Mouse (Mus musculus) CH12.LX (cell line): ENCODE results near the gene Maz. TPM values are rescaled to one million over a fixed set of nuclear protein-coding genes. Genes with fewer than 3 reads are reported as not detected.

Source experiments
- DNase-seq: peaks from one replicate; pipeline ENCODE4 v3.0.0-alpha.2; 2013; ENCODE audit errors: extremely low read depth
- H3K27ac ChIP-seq: 2 replicates; pipeline ENCODE4 v1.5.1; 2012; ENCODE audit warnings: low read depth, mild to moderate bottlenecking, control low read depth, moderate library complexity; ENCODE audit not compliant: insufficient read depth
- H3K27me3 ChIP-seq: replicated peaks from 2 replicates; pipeline ENCODE3; 2012; ENCODE audit warnings: inconsistent platforms
- H3K36me3 ChIP-seq, 2 experiments: replicated peaks in 1 of 2; 2 replicates each; pipeline versions ENCODE3 to v1.6.1; 2012; ENCODE audit warnings: inconsistent platforms in 1 of 2, low read length in 1 of 2, mild to moderate bottlenecking in 1 of 2, mixed read lengths in 1 of 2, moderate library complexity in 1 of 2; ENCODE audit not compliant: control insufficient read depth in 1 of 2, insufficient read depth in 1 of 2
- H3K4me1 ChIP-seq, 2 experiments: 2 replicates each; pipeline ENCODE4 v1.6.1; 2012; ENCODE audit warnings: inconsistent platforms in 1 of 2, moderate library complexity in 1 of 2; ENCODE audit not compliant: insufficient read depth in 2 of 2, control insufficient read depth in 1 of 2
- H3K4me2 ChIP-seq: 2 replicates; pipeline ENCODE4 v1.6.1; 2012; ENCODE audit warnings: low read depth, mild to moderate bottlenecking, control low read depth; ENCODE audit not compliant: poor library complexity, insufficient read depth, severe bottlenecking
- H3K4me3 ChIP-seq, 3 experiments: fragments of 150-350 bp in 1 of 3; sonication (generic) in 1 of 3; replicated peaks in 1 of 3; 2 replicates each; pipeline versions ENCODE3 to v1.5.1; 2011 to 2012; ENCODE audit warnings: low read depth in 2 of 3, low read length in 2 of 3, mild to moderate bottlenecking in 2 of 3, moderate library complexity in 2 of 3, control low read depth in 1 of 3, improper control_type of control experiment in 1 of 3, inconsistent platforms in 1 of 3, mixed read lengths in 1 of 3; ENCODE audit not compliant: poor library complexity in 1 of 3
- H3K79me2 ChIP-seq: replicated peaks from 2 replicates; pipeline ENCODE4 v1.6.1; 2012; ENCODE audit warnings: mild to moderate bottlenecking, moderate library complexity; ENCODE audit not compliant: control insufficient read depth, poor library complexity, insufficient read depth, severe bottlenecking; ENCODE audit errors: extremely low read depth
- H3K9ac ChIP-seq: 2 replicates; pipeline ENCODE4 v1.6.1; 2012; ENCODE audit warnings: low read depth, mild to moderate bottlenecking, control low read depth, moderate library complexity; ENCODE audit not compliant: insufficient read depth
- H3K9me3 ChIP-seq: replicated peaks from 2 replicates; pipeline ENCODE3; 2012; ENCODE audit warnings: low read length, inconsistent platforms, mixed read lengths
- CHD1 ChIP-seq: IDR thresholded peaks from 2 replicates; pipeline ENCODE4 v1.6.1; 2012; ENCODE audit warnings: low read depth, low read length, improper control_type of control experiment, inconsistent platforms
- CHD2 ChIP-seq: IDR thresholded peaks from 2 replicates; pipeline ENCODE4 v1.6.1; 2011; ENCODE audit warnings: low read length, improper control_type of control experiment
- ELF1 ChIP-seq: IDR thresholded peaks from 2 replicates; pipeline ENCODE4 v1.6.1; 2014; ENCODE audit warnings: low read depth, mild to moderate bottlenecking, inconsistent platforms, low read length, improper control_type of control experiment
- EP300 ChIP-seq: IDR thresholded peaks from 2 replicates; pipeline ENCODE4 v1.6.1; 2011; ENCODE audit warnings: low read length, improper control_type of control experiment
- ETS1 ChIP-seq: conservative IDR thresholded peaks from 2 replicates; pipeline ENCODE4 v1.6.1; 2012; ENCODE audit warnings: low read depth, mild to moderate bottlenecking, inconsistent platforms, low read length, improper control_type of control experiment, moderate library complexity
- GABPA ChIP-seq: IDR thresholded peaks from 2 replicates; pipeline ENCODE4 v1.6.1; 2012; ENCODE audit warnings: low read depth, low read length, improper control_type of control experiment, inconsistent platforms; ENCODE audit not compliant: insufficient replicate concordance
- IRF4 ChIP-seq: IDR thresholded peaks from 2 replicates; pipeline ENCODE4 v1.6.1; 2014; ENCODE audit warnings: low read depth, mild to moderate bottlenecking, inconsistent platforms, low read length, improper control_type of control experiment
- KAT2A ChIP-seq: IDR thresholded peaks from 2 replicates; pipeline ENCODE4 v1.6.1; 2012; ENCODE audit warnings: low read length, improper control_type of control experiment, inconsistent platforms; ENCODE audit not compliant: insufficient replicate concordance
- MEF2A ChIP-seq: IDR thresholded peaks from 2 replicates; pipeline ENCODE4 v1.6.1; 2014; ENCODE audit warnings: low read depth, mild to moderate bottlenecking, inconsistent platforms, low read length, improper control_type of control experiment, borderline replicate concordance
- NELFE ChIP-seq: IDR thresholded peaks from 2 replicates; pipeline ENCODE4 v1.6.1; 2011; ENCODE audit warnings: low read depth, low read length, improper control_type of control experiment
- NRF1 ChIP-seq: IDR thresholded peaks from 2 replicates; pipeline ENCODE4 v1.6.1; 2014; ENCODE audit warnings: low read depth, mild to moderate bottlenecking, inconsistent platforms, low read length, improper control_type of control experiment, moderate library complexity
- POLR2A ChIP-seq: IDR thresholded peaks from 2 replicates; pipeline ENCODE4 v1.6.1; 2011; ENCODE audit warnings: low read depth, mild to moderate bottlenecking, improper control_type of control experiment, low read length
- RCOR1 ChIP-seq: conservative IDR thresholded peaks from 2 replicates; pipeline ENCODE4 v1.6.1; 2012; ENCODE audit warnings: low read depth, mild to moderate bottlenecking, inconsistent platforms, low read length, improper control_type of control experiment
- SMC3 ChIP-seq: IDR thresholded peaks from 2 replicates; pipeline ENCODE4 v1.6.1; 2011; ENCODE audit warnings: low read depth, low read length, improper control_type of control experiment
- UBTF ChIP-seq: IDR thresholded peaks from 2 replicates; pipeline ENCODE4 v1.6.1; 2012; ENCODE audit warnings: low read depth, mild to moderate bottlenecking, inconsistent platforms, low read length, improper control_type of control experiment, moderate library complexity
- ZKSCAN1 ChIP-seq: IDR thresholded peaks from 2 replicates; pipeline ENCODE4 v1.6.1; 2012; ENCODE audit warnings: low read depth, inconsistent platforms, low read length, improper control_type of control experiment, borderline replicate concordance
- ZNF384 ChIP-seq: IDR thresholded peaks from 2 replicates; pipeline ENCODE4 v1.6.1; 2012; ENCODE audit warnings: low read depth, low read length, improper control_type of control experiment, inconsistent platforms
- dilution Hi-C: fragments of 300-500 bp; cut with MboI; formaldehyde crosslinking; loops from 2 replicates; pipeline ENCODE4 v1.14.3; 2020; ENCODE audit warnings: low sequenced_read_pairs; ENCODE audit not compliant: extremely low pct_unique_long_range_greater_than_20kb, extremely low pct_ligation_motif_present
- in situ Hi-C: fragments of 300-500 bp; cut with MboI; formaldehyde crosslinking; loops from 3 replicates; pipeline ENCODE4 v1.14.3; 2019; ENCODE audit warnings: low sequenced_read_pairs, low pct_ligation_motif_present, low pct_unique_long_range_greater_than_20kb, mixed read lengths
- polyA plus RNA-seq: library from polyadenylated mRNA; unstranded; fragments of >175 nt; gene quantifications from 2 replicates; pipeline ENCODE4 v1.2.1, GENCODE M21; 2012; ENCODE audit warnings: low read depth; ENCODE audit not compliant: insufficient read length
- total RNA-seq, 2 experiments: library from RNA; depleted of rRNA; stranded (reverse); fragments of 300-350 nt in 1 of 2; fragments of >200 nt in 1 of 2; gene quantifications; 2 replicates each; pipeline ENCODE4 v1.2.3; 2012 to 2014

Gene Maz
- total and polyA plus RNA-seq, 3 experiments, result 87.0 to 219 (median 91.2) TPM

DNA sequence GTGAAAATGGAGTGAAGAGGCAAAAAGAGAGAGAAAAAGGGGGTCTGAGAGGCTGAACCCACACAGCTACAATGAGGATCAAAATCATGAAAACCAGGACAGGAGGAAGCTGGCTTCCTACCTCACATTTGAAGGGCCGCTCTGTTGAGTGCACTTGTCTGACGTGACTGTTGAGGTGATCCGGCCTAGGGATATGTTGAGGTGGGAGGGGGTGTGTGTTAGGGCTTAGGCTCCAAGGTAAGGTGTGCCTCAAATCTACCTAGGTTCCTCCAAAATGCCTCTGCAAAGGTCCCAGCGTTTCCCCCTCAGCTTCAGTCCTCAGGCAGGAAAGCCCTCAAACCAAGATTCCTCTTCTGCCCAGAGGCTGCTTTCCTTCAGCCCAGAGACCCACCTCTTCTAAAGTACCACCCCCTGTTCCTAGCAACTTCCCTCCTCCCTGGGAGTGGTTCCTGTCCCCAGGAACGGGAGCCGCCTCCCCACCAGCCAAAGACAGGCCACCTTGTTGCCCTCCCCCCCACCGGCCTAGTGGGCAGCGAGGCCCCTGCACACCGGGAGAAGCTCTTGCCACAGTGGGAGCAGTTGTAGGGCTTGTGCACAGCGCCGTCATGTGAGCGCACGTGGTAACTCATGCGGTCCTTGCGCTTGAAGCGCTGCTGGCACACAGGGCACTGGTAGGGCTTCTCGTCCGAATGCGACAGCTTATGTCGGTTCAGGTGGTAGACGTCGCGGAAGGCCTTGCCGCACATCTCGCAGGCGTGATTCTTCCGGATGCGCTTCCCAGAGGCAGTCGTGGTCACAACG, 1.9 kb downstream of the Maz start (continued):
- TF ChIP-seq GABPA, result no peak
- no peak for TF ChIP-seq ZKSCAN1
- 0 out of 2 replicates have a peak, but pooled peaks have one; percentile 37 for TF ChIP-seq NELFE
- TF ChIP-seq EP300, result no peak
- TF ChIP-seq UBTF, result no peak
- TF ChIP-seq KAT2A, result no peak
- TF ChIP-seq POLR2A, result peak; percentile 54; the same call in 1 of the 2 replicates
- TF ChIP-seq CHD1, result 0 out of 2 replicates have a peak, but pooled peaks have one; percentile 48
- TF ChIP-seq RCOR1, result no peak

DNA sequence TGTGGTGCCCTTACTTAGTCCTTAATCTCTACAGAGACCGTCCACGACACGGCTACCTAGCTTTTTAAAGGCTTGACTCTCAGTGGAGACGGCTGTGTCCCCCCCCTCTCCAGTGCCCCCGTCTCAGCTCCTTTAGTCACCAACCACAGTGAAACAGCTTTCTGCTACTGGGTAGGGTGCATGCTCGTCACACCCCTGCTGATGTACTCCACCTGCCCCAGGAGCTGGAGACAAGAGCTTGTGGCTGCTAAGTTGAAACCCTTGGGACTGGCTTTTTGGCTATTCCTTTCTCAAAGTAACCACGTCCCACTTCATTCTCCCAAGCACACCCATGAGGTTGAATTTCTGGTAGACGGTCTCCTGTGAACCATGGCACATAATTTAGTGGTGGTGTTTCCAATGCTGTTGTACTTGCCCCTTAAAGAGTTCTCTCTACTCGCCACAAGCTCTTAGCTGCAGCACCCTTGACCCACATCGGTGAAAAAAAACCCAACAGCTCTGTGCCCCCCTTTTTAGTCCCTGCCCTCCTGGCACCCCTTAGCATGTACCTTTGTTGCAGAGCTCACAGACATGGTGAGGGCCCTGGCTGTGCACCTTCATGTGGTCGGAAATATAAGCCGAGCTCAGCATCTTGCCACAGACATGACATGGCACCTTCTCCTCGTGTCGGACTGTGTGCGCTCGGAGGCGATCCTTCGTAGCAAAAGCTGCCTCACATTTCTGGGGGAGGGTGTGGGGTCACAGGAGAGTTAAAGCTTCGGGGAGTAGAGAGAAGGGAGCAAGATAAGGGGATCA, 2.7 kb downstream of the Maz start:
- H3K36me3 ChIP-seq, result peaks cover 28 to 64% of the 10 kb centered on the region in 2 experiments
- DNase-seq, result no peak
- H3K27me3 ChIP-seq, result no peaks in the 10 kb centered on the region
- H3K9me3 ChIP-seq, result no peaks in the 10 kb centered on the region
- peak overlapping the region; percentile 67 to 78 (median 76) for H3K4me3 ChIP-seq
- H3K9ac ChIP-seq, result peak overlapping the region; percentile 62
- peak overlapping the region; percentile 66 for H3K4me2 ChIP-seq
- H3K79me2 ChIP-seq, result peaks cover 22% of the 10 kb centered on the region
- dilution Hi-C loops (no loop called here), in situ Hi-C loops (loop anchor here (5.0 kb wide), 1 partner anchor 137 kb away; no protein-coding TSS in a partner anchor)
- peaks cover 21 to 58% of the 10 kb centered on the region in 2 experiments for H3K4me1 ChIP-seq
- TF ChIP-seq NELFE (no peak), ELF1 (no peak), ZNF384 (no peak), MEF2A (no peak), GABPA (no peak), NRF1 (no peak), CHD2 (no peak), IRF4 (no peak), ETS1 (no peak), SMC3 (no peak)
- H3K27ac ChIP-seq, result peak overlapping the region; percentile 57; the same call in 1 of the 2 replicates
